Mouse (Mus musculus) midbrain, embryonic 10.5 days (tissue): ENCODE results near the gene Usp42. TPM values are rescaled to one million over a fixed set of nuclear protein-coding genes. Genes with fewer than 3 reads are reported as not detected.

ENCODE experiments used
- polyA plus RNA-seq: library from polyadenylated mRNA; unstranded; fragments of >200 nt; fragmentation: Nextera tagmentation; extraction: Ambion mirVana; gene quantifications from 2 replicates; pipeline ENCODE4 v1.2.1, GENCODE M21; 2016

The Usp42 gene
- polyA plus RNA-seq, 1 experiment from 2014 or later: 26.9 TPM

Other genes starting within 250 kb of the Usp42 start
- 378 and 386 TPM in 2 replicates for gene Rac1, start 204.2 kb downstream of the Usp42 start, polyA plus RNA-seq
- 28.1 and 31.7 TPM in 2 replicates for gene Cyth3, start 109.8 kb downstream of the Usp42 start, polyA plus RNA-seq
- gene Eif2ak1, start 85.5 kb upstream of the Usp42 start, polyA plus RNA-seq: 45.2 and 47.8 TPM in 2 replicates
- 0.22 and 0.38 TPM in 2 replicates for gene Ankrd61, start 165.4 kb upstream of the Usp42 start, polyA plus RNA-seq
- gene Aimp2, start 177.6 kb upstream of the Usp42 start, polyA plus RNA-seq: 125 and 142 TPM in 2 replicates
- 34.8 and 36.8 TPM in 2 replicates for gene Pms2, start 177.7 kb upstream of the Usp42 start, polyA plus RNA-seq
- gene Gm42421, start 195.9 kb upstream of the Usp42 start, polyA plus RNA-seq: 0.56 and 0.77 TPM in 2 replicates
- 0.58 and 1.5 TPM in 2 replicates for gene Rsph10b, start 200.8 kb upstream of the Usp42 start, polyA plus RNA-seq